Mouse (Mus musculus): ENCODE measurements around the gene Gpr55.

Gene Gpr55

DNA sequence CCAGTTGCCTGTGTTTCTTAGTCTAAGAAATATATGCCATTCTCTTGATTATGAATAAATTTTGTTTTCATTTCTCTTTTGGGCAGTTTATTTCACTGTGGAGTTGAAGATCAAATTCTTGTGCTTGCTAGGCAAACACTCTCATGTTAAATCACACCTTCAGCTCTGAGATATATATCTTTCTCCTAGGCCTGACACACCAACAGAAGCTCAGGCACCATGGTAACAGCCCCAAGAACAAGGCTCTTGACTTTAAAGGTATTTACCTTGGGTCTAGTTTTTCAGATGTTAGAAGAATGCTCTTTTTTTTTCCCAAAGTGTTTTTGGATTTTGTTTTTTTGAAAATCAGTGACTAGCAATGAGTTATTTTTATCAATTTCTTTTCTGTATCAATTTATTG, 44.9 kb downstream of the Gpr55 start:
- no peak for DNase-seq (ENCODE audit: low spot score)

DNA sequence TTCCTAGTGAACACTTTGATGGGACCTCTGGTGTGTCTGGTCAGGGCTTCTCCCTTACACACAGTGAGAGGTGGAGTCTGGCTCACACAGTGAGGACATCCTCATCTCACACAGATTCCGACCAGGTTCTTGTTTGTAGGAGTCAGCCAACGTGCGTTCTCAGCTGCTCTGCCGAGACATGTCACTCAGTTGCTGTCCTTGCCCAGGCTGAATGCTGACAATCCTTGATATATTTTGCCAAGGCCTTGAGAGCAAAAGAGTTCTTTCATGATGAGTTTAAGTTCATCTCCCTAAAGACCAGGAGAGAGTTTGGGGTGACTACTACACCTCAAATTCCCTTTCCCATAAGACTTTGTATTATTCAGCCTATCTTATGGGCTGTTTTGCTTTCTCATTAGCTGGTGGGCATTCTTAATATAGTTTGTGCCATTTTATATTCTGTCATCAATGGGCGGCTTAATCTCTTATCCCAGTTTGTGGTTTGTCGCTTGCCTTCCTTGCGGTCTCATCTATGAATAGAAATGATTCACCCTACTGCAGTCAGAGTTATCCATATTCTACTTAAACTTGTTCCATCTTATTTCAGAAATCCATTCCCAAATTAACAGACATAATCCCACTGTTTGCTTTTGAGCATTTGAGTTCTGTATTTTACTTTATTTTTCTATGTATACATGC, 47.6 kb downstream of the Gpr55 start:
- DNase-seq (ENCODE audit: low spot score) = no peak

DNA sequence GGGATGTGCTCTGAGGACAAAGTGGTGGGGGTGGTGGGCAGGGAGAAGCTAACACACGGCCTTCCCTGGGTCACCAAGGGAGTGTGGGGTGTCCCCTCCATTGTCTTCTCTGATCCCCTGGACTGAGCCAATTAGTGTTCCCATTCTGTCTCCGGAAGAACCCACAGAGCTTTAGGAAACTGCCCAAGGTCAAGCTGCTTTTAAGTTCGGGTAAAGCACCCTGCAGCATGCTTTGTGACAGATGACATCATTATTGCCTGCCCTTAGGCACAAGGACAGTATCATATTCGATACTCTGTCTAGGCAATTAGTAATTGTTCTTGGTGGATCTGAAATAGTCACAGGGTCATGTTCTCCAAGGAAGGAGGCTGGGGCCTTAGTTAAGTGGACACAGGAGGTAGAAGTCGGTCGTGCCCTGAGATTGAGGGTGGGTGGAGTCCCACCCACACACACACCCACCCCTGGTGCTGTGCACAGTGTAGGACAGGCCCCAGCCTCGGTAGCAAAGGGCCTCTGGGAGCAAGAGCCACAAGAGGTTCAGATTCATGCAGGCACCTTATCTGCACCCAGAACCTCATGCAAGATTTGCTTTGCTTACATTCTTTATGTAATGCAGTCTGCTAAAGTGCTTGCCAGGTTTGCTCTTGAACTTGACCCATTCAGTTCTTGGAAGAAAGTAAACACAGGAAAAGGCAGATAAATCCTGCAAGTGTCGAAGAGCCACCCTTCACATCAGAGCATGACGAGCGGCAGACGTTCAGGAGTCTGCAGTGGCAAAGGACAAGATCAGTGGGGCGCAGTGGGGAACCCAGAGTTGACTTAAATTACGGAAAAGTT, 51.8 kb downstream of the Gpr55 start:
- DNase-seq (ENCODE audit: low spot score) = no peak

DNA sequence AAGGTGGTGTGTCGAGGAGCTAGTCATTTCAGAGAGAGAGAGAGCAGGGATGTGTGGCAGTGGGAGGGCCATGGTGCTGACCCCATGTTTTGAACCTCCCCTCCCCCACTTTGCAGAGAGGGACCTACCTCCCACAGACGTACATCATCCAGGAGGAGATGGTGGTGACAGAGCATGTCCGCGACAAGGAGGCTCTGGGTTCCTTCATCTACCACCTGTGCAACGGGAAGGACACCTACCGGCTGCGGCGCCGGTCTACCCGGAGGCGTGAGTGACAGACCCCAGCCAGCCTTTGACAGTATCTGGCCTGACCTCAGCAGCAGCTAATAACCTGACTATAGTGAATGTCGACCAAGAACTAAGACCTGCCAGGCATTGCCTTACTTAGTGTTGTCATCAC, 53.9 kb downstream of the Gpr55 start:
- no peak for DNase-seq (ENCODE audit: low spot score)

DNA sequence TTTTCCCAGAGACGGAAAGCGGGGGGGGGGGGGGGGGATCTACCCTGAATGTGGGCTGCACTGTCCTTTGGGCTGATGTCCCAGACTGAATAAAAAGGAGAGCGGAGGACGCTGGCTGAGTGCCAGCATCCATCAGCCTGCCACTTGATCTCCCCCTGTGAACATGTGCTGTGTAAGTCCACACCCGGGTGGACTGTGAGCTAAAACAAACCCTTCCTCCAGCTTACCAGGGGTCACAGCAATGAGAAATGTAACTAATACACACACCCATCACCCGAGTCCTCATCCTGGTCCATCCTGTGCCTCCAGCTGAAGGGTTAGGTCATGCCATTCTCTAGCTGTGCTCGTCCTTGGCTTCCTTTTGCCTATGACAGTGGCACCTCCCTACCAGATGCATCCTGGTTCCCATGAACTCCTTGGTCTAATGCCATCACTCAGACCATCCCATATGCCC, 58.7 kb downstream of the Gpr55 start:
- no peak for DNase-seq (ENCODE audit: low spot score)

DNA sequence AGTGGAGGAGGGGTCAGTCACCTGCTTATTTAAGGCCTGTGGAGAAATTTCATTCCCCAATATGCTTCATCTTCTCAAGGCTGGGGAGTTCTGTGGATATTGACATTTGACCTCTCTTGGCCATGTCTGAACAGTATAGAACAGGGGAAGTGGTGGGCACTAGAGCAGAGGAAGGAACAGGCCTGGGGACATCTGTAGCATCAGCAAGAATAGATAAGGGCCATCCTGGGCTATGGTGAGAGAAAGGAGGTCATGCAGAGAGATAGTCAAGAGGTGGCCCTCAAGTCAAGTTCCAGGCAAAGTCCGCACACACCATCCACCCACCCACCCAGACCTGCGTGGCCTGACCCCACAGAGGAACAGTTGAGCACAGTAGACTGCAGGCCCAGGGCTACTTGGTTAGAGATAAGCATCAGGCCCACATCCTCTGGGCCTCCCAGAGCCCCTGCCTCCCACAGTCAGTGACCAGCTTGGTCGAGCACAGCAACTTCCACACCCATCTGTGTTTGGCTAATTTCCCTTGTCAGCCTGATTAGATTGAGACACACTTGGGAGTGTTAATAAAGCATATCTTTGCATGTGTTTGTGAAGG, 59.2 kb downstream of the Gpr55 start:
- no peak for DNase-seq (ENCODE audit: low spot score)

DNA sequence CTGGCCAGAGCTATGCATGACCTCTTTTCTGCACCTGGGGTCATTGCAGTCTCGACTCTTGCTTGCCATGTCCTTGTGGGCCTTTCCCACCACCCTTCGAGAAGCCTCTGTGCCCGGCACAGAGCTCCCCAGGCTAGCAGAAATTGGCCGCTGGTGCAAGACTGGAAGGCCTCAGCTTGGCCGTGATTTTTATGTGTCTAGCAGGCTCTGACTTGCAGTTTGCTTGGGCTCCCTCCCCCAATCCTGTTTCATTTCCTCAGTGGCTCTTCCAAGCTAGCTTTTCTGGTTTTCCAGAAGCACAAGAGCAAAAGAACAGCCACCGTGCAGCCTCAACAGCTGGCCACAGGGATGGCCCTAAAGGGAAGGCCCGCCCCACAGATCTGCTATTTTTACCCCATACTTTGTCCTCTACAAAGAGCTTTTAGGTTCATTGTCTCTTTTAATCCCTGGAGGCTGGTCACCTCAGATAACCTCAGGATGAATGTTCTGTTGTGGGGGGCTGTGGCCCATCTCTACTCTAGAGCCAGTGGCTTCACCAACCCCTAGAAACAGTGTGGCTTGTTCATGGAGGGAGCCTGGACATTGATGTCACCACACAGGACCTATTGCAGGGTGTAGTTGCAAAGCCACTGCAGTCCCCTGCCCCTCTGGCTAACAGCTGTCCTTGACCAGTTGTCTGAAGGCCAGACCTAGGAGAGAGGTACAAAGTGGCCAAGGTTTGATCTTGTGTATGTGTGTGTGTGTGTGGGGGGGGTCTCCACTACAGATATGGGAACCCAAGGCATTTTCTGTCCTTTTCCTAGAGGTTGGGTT, 60.1 kb downstream of the Gpr55 start:
- DNase-seq (ENCODE audit: low spot score) = no peak

DNA sequence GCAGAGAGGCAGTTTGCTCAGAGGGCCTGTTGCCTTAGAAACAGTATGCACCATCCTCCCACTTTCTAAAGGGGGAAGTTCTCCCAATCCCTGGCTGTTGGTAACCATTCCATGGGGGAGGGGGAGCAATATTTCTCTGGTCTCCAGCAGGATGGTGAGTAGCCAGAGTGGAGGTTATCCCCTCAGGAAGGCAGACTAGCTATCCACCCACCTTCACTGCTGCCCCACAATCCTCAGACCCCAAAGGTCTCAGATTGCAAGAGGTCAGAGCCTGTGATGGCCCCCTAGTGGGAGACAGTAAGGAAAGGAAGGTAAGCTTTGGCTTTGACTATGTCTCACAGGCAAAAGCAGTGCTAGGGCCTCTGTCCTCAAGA, 61.4 kb downstream of the Gpr55 start:
- DNase-seq (ENCODE audit: low spot score) = no peak

DNA sequence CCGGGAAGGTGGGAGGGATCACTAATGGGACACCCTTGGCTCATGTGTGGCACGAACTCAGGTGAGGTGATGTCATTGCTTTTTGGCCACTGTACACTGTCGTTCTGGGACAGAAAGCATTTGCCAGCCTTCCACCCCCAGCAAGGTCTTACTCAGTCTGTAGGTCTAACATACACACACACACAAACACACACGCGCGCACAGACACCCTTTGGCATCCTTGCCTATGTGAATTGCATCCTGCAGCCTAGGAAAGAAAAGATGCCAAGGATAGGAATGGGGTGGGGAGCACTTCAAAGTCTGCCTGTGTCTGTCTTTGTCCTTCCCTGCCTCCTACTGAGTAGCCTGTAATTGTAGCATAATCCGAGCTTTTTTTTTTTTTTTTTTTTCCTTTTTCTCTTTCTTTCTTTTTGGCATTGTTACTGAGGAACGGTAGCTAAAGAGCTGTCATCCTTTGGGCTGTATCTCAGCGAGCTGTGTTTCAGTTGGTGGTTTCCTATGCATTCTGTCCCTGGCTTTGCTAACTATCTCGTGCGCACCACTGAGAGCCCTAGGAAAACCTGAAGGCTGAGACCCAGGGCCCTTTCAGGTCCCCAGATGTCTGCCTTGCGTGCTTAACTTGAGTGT, 61.9 kb downstream of the Gpr55 start:
- DNase-seq (ENCODE audit: low spot score) = no peak

DNA sequence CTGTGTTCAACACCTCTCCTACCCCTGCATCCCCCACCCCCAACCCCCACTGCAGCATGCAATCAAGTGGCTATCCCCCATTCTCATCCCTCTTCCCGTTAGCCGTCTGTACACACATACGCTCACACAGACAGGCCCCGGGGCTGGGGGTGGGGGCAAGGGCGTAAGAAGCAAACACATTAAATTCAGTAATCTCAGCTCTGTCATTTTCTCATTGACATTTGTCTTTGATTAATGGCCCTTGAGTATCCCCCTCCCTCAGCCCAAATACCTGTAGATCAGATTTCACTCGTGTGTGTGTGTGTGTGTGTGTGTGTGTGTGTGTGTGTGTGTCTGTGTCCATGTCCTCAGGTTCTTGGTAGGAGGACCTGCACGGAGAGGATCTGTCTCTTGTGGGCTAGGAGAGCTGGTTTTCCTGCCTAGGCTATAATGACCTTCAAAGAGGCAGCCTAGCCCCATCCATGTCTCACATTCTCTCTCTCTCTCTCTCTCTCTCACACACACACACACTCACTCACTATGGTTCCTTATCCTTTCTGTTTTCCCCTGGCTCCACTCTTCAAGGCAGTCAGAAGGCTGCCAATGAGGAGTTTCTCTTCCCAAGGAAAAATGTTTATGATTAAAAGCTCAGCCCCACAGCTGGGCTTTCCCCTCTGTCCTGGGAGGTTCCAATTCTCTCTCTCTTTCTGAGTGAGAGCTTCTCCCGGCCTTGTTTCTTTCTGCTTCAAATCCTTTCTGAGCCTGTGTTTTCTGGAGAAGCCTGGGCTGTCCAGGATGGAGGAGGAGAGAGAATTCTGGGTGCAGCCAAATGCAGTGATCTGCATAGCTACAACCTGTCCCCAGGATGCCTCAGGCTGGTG, 62.7 kb downstream of the Gpr55 start:
- no peak for DNase-seq (ENCODE audit: low spot score)

DNA sequence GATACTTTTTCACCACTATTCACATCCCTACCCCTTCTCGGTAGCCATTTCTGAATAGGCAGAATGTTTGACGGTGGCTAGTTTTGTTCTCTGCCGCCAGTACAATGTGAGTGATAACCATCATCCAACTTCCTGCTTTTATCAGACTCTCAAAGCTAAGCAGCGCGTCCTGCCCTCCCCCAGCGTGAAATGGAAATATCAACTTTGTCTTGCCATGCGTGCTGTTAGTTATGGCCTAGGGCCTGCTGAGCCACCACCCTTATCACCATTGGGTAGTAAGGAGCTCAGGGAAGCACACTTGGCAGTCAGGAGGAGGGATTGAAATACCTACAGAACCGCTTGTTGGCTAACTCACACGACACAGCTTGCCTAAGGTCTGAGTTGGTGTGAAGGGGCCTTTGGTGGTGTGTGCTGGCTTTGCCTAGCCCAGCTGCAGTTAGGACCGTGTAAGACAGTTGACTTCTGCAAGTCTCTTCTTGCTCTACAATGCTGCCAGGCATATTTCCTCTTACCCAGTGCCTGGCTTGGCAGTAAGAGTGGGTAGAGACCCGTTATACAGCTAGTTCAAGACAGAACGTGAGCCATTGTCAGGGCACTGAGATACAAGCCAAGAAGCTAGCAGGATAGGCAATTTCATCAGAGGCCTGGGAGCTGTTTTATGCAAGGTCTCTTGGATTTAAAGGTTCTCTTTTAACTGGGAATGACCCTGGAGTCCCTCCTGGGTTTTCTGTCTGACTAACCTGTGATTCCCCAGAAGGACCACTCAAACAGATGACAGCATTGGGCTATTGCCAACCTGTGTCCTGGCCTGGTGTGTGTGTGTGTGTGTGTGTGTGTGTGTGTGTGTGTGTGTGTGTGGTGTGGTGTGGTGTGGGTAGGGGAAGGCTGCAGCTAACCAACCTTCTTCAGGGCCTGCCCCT, 63.8 kb downstream of the Gpr55 start:
- DNase-seq (ENCODE audit: low spot score) = no peak

DNA sequence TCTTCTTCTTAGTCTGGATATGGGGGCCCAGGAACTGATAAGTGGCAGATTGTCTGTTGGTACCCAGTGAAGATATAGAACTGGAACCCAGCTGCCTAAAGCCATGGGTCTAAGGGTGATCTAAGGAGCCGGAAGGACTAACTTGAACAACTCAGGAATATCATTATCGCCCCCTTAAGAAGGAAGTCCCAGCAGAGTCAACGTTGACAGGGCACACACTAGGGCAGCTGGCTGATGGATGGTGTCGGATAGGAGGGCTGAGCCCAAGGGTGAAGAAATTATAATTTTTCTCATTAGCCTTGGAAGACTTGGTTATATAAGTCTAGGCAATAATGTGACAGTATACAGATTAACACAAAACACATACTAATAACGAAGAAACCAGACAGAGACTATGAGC, 64.7 kb downstream of the Gpr55 start:
- no peak for DNase-seq (ENCODE audit: low spot score)

DNA sequence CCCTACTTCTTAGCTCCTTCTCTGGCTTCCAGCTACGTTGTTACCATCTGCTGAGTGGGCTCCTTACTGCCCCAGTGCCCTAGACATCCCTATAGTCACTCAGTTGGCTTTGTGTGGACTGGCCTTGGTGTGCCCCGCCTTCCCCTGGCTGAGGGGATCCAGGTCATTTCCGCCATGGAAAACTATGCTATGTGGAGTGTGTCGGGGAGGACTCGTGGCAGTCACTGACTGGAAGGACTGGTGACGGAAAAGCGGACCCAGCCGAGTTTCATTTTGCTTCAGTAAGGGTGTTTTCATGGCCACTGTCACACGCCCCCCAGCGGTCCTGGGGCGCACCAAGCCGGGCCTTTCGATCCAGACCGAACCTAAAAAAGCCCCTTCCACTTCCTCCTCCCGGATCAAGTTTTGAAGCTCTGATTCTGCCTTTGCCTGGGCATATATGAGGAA, 65.4 kb downstream of the Gpr55 start:
- DNase-seq (ENCODE audit: low spot score) = no peak

DNA sequence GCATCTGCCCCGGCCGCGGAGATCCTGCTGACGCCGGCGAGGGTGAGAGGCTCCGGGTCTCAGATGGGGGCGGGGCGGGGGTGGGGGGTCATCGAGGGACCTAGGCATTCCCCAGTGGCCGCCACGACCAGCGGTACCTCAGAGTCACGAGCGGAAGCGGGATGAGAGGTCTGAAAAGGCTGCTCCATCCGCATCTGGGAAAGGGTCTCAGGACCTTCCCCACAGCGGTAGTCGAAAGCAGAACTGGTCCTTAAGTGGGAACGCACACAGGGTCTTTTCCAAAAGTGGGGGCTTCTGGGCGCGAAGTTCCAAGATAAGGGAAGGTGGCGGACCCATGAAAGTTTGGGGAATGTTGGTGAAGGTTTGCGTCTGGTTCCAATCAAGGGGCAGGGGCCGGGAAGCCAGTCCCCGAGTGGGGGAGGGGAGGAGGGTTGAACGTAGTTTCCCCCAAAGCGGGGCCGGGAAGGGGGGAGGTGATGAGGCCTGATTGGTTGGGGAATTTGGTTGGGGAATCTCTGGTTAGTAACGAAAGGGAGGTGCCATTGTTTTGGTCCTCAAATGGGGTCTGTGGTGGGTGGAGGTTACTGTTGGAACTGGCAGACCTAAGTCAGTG, 66.0 kb downstream of the Gpr55 start:
- DNase-seq (ENCODE audit: low spot score) = no peak

DNA sequence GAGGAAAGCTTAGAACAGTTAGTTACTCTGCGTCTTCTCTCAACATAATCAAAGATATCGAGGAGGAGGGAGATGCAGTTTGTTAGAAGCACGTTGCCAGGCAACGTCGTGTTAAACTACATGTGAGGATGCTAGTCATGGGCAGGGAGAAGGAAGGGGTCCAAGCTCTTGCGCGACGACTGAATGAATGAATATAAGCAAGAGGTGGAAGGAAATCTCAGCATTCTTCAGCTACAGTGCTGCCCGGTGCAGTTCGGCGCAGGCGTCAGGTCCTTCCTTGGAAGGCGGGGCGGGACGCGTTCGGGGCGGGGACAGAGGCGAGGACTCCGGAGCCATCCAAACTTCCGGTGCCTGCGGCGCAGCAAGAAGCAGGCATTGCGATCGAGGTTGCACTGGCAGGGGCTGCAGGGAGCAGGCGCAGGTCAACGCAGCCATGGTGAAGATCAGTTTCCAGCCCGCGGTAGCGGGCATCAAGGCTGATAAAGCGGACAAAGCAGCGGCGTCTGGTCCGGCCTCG, 66.5 kb downstream of the Gpr55 start, which contains the start of gene Itm2c:
Gene Itm2c (plus strand): TSS at position 51 of the 517 bp plus-strand sequence.
- DNase-seq (ENCODE audit: low spot score) = peak; percentile 81

All from left cerebral cortex, adult 11 months (tissue).